Mouse (Mus musculus): ENCODE data around the gene Vash1.

DNA sequence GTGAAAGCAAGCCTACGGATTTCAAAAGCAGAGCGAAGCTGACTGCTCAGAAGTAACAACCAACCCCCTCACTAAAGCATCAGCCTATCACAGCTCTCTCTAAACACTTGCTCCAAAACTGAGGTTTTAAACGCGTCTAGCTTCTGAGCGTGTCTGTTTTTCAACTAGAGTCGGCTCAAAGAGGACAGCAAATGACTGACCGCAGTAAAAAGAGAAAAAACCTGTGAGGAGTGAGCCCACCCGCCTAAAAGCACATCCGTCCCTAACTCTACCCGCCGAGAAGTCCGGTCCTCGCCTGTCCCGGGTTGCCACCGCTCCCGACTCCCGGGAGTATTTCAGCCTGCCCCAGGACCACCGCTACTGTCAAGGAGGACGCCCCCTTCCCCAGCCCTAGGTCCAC is 47.2 kb downstream of the Vash1 start:
- no peak for TF ChIP-seq CTCF (conservative IDR thresholded peaks at IDR 0.05 in 1 of 2, IDR thresholded peaks at IDR 0.05 in 1 of 2; ENCODE audit: low read depth in 2 of 2, low read length in 2 of 2)
- TF ChIP-seq SIN3A (IDR thresholded peaks at IDR 0.05; ENCODE audit: low read length) = peak; percentile 33; the same call in 1 of the 2 replicates
- no peak; the same call in 1 of the 2 replicates for TF ChIP-seq ZNF384 (IDR thresholded peaks at IDR 0.05; ENCODE audit: low read depth, low read length)
- no peak for TF ChIP-seq USF1 (IDR thresholded peaks at IDR 0.05; ENCODE audit: low read depth, low read length)
- no peak for TF ChIP-seq POLR2A (IDR thresholded peaks at IDR 0.05; ENCODE audit: low read depth, low read length)
